Mouse (Mus musculus): ENCODE measurements at regions not wholly inside any gene's neighbourhood (a gene's known extent, or its start where the extent isn't known, plus 50 kb on each side); places are given as distances from the start of the nearest gene placed in this dataset.
A peak's percentile ranks its signal among the peaks of the same experiment; 100 is the strongest.

GRCm38 (mm10) chr16:69515122-69515521 is 348.4 kb downstream of the Speer2 start:
- no peak for DNase-seq (ENCODE audit: low spot score in 2 of 2)

- DNase-seq (ENCODE audit: low spot score in 2 of 2): no peak
These were observed 386.2 kb downstream of the Speer2 start for GRCm38 (mm10) chr16:69477317-69477716.

- peak; percentile 47 to 52 for DNase-seq (ENCODE audit: low spot score in 2 of 2)
These were observed 394.3 kb downstream of the Speer2 start for GRCm38 (mm10) chr16:69469024-69469780.

- DNase-seq (ENCODE audit: low spot score in 2 of 2): no peak
These were observed 404.4 kb downstream of the Speer2 start for GRCm38 (mm10) chr16:69459171-69459570.

- DNase-seq (ENCODE audit: low spot score in 2 of 2): no peak
These were observed 438.6 kb downstream of the Speer2 start for GRCm38 (mm10) chr16:69424661-69425634.
